Mouse (Mus musculus): ENCODE measurements around the gene Evx2. TPM values are rescaled to one million over a fixed set of nuclear protein-coding genes. Genes with fewer than 3 reads are reported as not detected.

The Evx2 gene
- polyA plus RNA-seq, 1 experiment: not detected

DNA sequence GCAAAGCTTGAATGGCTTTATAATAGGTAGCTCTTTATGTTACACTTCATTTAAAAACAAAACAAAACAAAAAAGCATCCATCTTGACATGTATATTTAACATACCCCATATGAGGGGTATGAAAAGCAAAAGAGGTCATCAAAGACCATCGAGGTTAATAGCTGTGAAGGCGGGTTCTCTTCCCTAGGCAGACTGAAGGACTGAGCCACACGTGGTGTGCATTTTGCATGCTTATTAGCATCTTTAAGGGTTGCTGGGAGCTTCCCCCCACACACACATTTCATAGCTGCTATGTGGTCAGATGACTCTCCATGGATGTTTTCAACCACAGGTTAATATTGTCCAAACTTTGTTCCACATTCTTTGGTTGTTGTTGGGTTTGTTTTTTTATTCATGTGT is 55.3 kb downstream of the Evx2 start:
- TF ChIP-seq CTCF (IDR thresholded peaks at IDR 0.05; ENCODE audit: low read depth, low read length) (no peak), POLR2A (IDR thresholded peaks at IDR 0.05; ENCODE audit: borderline replicate concordance, low read depth, low read length) (no peak)
- no peak overlapping the region for H3K4me3 ChIP-seq (ENCODE audit: insufficient read depth, low read length)
- 0 out of 2 replicates have a peak, but pooled peaks cover 5% of the 10 kb centered on the region for H3K4me1 ChIP-seq (ENCODE audit: control insufficient read depth, insufficient read depth, low read length)
- no peak overlapping the region for H3K27ac ChIP-seq (ENCODE audit: insufficient read depth, low read depth, low read length)

Other genes with a start within 250 kb of the Evx2 start
- 12.7 and 14.8 TPM in 2 replicates for gene Lnpk, start 80.1 kb downstream of the Evx2 start, polyA plus RNA-seq (2012; ENCODE audit: insufficient read depth, insufficient read length, missing spikeins)
- gene Hoxd13, start 8.8 kb upstream of the Evx2 start, polyA plus RNA-seq (2012; ENCODE audit: insufficient read depth, insufficient read length, missing spikeins): not detected in 2 replicates
- gene Hoxd12, start 15.5 kb upstream of the Evx2 start, polyA plus RNA-seq (2012; ENCODE audit: insufficient read depth, insufficient read length, missing spikeins): not detected in 2 replicates
- gene Hoxd11, start 20.0 kb upstream of the Evx2 start, polyA plus RNA-seq (2012; ENCODE audit: insufficient read depth, insufficient read length, missing spikeins): not detected in 2 replicates
- gene Hoxd10, start 32.4 kb upstream of the Evx2 start, polyA plus RNA-seq (2012; ENCODE audit: insufficient read depth, insufficient read length, missing spikeins): not detected in 2 replicates
- gene Hoxd9, start 38.2 kb upstream of the Evx2 start, polyA plus RNA-seq (2012; ENCODE audit: insufficient read depth, insufficient read length, missing spikeins): not detected in 2 replicates
- not detected in 2 replicates for gene Hoxd8, start 45.1 kb upstream of the Evx2 start, polyA plus RNA-seq (2012; ENCODE audit: insufficient read depth, insufficient read length, missing spikeins)
- gene Hoxd3, start 52.4 kb upstream of the Evx2 start, polyA plus RNA-seq (2012; ENCODE audit: insufficient read depth, insufficient read length, missing spikeins): not detected in 2 replicates
- gene Hoxd4, start 52.4 kb upstream of the Evx2 start, polyA plus RNA-seq (2012; ENCODE audit: insufficient read depth, insufficient read length, missing spikeins): not detected in 2 replicates
- not detected in 2 replicates for gene Gm28230, start 67.2 kb upstream of the Evx2 start, polyA plus RNA-seq (2012; ENCODE audit: insufficient read depth, insufficient read length, missing spikeins)
- not detected in 2 replicates for gene Hoxd1, start 103.4 kb upstream of the Evx2 start, polyA plus RNA-seq (2012; ENCODE audit: insufficient read depth, insufficient read length, missing spikeins)
- 30.2 and 33.1 TPM in 2 replicates for gene Mtx2, start 166.2 kb upstream of the Evx2 start, polyA plus RNA-seq (2012; ENCODE audit: insufficient read depth, insufficient read length, missing spikeins)